Mouse (Mus musculus): ENCODE results near the gene Usp15.

- TF ChIP-seq TAL1 (IDR thresholded peaks at IDR 0.05; ENCODE audit: low read length): no peak
- TF ChIP-seq GATA1 (IDR thresholded peaks at IDR 0.05; ENCODE audit: low read length): no peak
These were observed 111.7 kb downstream of the Usp15 start for GRCm38 (mm10) chr10:123084900-123085641.

All from erythroblast, embryonic 14.5 days (primary cell).